Mouse (Mus musculus) cerebellum, adult 9-10 months (tissue): ENCODE results near the gene Ror2.
"Not testable (repeated sequence)": the region's sequence is repeated elsewhere in the genome, so short reads cannot be mapped to it uniquely, and the experiment has no call there.

Source experiments
- DNase-seq: peaks from one replicate; pipeline ENCODE4 v3.0.0; 2022

Ror2 gene

DNA sequence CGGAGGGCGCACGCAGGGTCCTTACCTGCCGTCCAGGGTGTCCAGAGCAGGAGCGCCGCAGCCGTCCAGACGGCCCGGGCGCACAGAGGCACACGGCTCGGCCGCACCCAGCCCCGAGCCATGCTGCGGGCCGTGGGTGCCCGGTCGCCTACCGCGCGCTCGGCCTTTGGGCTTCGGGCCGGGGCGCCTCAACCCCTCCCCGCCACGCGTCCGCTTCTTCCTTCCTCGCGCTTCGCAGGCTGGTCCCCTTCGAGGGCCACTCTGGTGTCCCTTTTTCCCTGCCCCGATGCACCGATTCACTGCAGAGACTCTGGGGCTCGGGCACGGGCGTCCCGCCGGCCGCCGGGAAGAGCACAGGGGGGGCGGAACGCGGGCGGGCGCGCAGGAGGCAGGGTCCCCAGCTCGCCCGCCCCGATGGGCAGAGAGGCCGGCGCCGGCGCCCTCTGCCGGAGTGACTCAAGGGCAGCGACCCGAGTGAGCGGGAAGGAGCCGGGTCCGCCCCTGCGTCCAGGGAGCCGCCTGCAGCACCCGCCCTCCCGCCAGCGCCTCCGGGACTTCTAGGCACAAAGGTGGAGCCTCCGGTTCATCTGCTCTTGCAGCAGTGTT is at the start of gene Ror2:
TSS of gene Ror2 (minus strand) at position 369 of the 606 bp plus-strand sequence.
- no peak for DNase-seq

DNA sequence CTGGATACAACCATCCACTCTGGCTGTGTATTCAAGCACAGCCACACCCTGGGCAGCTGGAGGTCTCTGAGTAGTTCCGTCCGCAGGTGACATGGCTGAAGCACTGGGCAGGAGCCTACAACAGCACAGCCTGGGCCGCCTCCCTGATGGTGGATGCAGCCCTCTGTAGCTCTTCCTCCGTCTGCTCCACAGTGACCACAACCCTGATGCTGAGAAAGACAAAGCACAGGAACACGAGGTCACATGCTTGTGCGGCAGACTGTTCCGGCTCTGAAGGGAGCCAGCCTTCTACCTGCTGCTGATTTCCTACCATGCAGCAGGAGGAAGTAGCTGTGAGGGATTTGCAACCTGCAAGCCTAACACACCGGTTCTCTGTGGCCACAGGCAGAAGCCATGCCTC is 47.8 kb upstream of the Ror2 start:
- no peak for DNase-seq

- no peak for DNase-seq
Measured at GRCm38 (mm10) chr13:53330246-53330645, 44.3 kb upstream of the Ror2 start.

GRCm38 (mm10) chr13:53325531-53325930 is 39.6 kb upstream of the Ror2 start:
- DNase-seq = no peak

GRCm38 (mm10) chr13:53323661-53324060 is 37.7 kb upstream of the Ror2 start:
- DNase-seq = no peak

GRCm38 (mm10) chr13:53320899-53321298 is 35.0 kb upstream of the Ror2 start:
- no peak for DNase-seq

DNA sequence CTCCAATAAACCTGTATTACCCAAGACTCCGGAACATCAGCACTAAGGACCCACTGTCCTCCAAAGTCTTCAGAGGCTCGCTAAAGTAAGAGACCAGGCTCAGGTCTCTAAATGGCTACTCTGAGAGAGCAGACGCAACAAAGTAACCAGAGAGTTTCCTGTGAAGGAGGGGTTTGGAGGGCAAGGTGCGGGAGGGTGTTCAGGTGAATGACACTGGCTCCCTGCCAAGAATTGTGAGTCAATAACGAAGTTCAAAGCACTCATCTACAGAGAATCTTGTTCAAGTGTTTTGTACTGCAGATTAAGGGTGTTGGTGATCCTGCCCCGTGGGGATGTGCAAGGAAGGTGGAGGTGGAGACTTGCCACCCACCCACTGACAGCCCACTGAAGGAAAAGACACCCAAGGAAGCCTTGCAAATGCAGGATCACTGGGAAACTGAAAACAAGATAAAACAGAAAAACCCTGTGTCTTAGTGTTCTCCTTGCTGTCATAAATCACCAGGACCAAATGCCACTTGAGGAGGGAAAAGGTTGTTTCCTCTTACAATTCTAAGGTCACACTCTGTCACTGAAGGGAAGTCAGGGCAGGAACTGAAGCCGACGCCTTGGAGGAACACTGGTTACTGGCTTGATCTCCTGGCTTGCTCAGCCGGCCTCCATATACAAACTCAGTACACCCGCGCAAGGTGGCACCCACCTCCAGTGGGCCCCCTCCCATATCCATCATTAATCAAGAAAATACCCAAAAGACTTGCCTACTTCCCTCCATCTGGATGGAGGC is 30.8 kb upstream of the Ror2 start:
- DNase-seq = no peak

- DNase-seq = not testable (repeated sequence)
Measured at GRCm38 (mm10) chr13:53315757-53316156, 29.8 kb upstream of the Ror2 start.

DNA sequence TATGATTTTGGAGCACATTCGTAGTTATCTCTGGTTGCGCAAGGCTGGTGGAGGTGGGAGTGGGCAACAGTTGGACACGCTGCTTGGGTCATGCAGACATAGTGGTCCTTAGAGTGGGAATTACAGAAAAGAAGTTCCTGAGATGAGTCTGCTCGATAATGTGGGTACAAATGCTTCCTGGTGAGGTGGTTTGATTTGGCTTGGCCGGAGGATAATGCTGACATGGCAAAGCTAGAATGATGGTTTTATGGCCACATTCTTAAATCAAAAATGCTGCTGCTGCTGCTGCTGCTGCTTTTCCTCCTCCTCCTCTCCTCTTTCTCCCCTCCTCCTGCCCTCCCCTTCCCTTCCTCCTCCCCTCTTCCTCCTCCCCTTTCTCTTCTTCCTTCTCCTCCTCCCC is 24.5 kb upstream of the Ror2 start:
- DNase-seq = no peak

DNA sequence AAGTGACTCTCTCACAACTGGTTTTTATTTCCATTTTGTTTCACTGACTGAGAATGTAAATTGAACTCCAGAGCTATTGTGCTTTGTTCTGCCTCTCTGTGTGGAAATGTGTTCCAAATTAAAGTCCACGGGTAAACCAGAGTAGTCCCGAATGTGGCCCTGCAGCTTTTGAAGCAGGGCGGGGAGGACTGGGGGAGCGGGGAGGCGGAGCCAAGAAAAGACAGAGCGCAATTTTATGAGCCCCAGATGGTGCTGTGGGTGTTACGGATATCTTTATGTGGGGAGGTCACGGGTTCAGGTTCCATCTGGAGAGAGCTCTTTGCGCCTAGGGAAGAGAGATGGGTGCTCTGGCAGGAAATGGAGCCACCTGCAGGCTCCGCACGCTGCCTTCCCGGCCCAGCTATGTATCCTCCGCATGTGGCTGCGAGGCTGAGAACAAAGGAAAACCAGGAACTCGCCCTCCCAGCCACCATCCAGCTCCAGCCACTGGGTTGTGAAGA is 23.8 kb upstream of the Ror2 start:
- DNase-seq = no peak

GRCm38 (mm10) chr13:53309148-53309547 is 23.2 kb upstream of the Ror2 start:
- no peak for DNase-seq

- no peak for DNase-seq
Measured at GRCm38 (mm10) chr13:53306836-53307235, 20.9 kb upstream of the Ror2 start.

- no peak for DNase-seq
Measured at GRCm38 (mm10) chr13:53305256-53305655, 19.3 kb upstream of the Ror2 start.

GRCm38 (mm10) chr13:53302688-53303087 is 16.8 kb upstream of the Ror2 start:
- DNase-seq = no peak

- no peak for DNase-seq
Measured at GRCm38 (mm10) chr13:53293065-53293464, 7.1 kb upstream of the Ror2 start.

DNA sequence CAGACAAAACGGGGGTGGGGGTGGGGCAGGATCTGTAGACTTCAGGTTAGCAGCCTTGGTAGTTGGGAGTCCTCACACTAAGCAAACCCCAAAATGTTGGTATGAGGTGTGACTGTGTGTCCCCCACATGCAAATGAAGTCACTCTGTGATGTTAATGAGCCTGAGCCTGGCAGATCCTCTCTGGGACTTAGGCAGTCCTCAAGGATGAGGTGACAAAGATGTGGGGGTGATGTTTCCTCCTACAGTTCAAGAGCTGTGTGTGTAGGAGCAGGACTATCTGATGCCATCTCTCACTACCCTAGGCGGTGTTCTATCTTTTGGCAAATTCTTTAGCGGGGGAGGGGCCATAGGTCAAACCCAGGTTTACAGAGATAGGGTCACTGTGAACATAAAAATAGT is 6.3 kb upstream of the Ror2 start:
- DNase-seq = no peak

DNA sequence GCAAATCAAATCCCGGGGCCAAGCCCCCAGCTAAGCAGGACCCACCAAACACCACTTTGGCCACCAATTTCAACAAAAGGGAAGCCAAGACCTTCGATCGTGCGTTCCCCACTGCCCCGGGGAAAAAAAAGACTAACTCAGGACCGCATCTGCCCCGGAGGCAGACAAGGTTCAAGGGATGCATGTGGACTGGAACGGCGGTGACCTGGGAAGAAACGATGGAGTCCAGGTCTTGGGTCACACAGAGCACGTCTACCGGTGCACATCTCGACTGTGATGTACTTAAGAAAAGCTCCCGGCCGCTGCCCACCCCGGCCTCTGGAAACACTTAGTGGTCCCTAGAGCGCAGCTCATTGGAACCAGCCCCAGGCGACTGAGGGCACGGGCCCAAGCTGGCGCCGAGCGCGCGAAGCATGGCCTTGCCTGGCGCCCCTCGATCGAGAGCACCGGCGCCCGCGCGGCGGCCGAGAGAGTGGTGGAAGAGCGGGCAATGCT is 616 bp downstream of the Ror2 start:
- DNase-seq = no peak

GRCm38 (mm10) chr13:53284740-53285191 is 1.2 kb downstream of the Ror2 start:
- no peak for DNase-seq

GRCm38 (mm10) chr13:53281604-53282396 is 4.1 kb downstream of the Ror2 start:
- no peak for DNase-seq

GRCm38 (mm10) chr13:53278908-53279307 is 7.0 kb downstream of the Ror2 start:
- DNase-seq = no peak

GRCm38 (mm10) chr13:53276381-53276780 is 9.5 kb downstream of the Ror2 start:
- DNase-seq = no peak

DNA sequence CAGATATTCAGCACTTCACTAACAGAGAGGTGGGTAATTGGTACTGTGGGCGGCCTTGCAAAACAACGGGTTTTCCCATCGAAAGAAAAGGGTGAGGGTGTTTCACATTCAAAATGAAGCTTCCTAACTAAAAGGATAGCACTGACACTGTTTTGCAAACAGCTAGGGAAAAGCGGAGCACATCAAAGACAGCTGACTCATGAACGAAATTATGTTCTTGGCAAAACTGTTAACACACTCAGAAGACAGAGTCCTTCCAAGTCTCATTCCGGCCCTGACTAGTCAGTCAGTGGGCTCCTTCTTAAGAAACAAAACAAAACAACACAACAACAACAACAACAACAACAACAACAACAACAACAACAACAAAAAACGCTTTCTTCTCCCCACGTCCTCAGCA is 10.1 kb downstream of the Ror2 start:
- no peak for DNase-seq

- DNase-seq = no peak
Measured at GRCm38 (mm10) chr13:53274771-53275170, 11.2 kb downstream of the Ror2 start.
